Mouse (Mus musculus) monocyte, adult 5-6 weeks (primary cell): Measurements from ENCODE around the gene Rala. TPM values are rescaled to one million over a fixed set of nuclear protein-coding genes. Genes with fewer than 3 reads are reported as not detected.

Source experiments
- total RNA-seq: library from RNA; stranded (forward); fragments of 200-1000, 200-491, 200-594 nt; gene quantifications from 3 replicates; pipeline ENCODE4 v1.2.3, GENCODE M21; 2017

Rala gene
- total RNA-seq, 1 experiment from 2014 or later = 58.2 TPM

Other genes with a start within 250 kb of the Rala start
- gene Mplkip, start 249.0 kb downstream of the Rala start, total RNA-seq = 13.9 to 49.2 TPM (median 36.4 TPM) in 3 replicates
- not detected in 3 replicates for gene Sugct, start 248.7 kb downstream of the Rala start, total RNA-seq
- gene Cdk13, start 139.1 kb downstream of the Rala start, total RNA-seq = 114 to 138 TPM (median 137 TPM) in 3 replicates
- gene Yae1d1, start 49.1 kb upstream of the Rala start, total RNA-seq = 8.9 to 17.6 TPM (median 10.3 TPM) in 3 replicates